Mouse (Mus musculus) left cerebral cortex, adult 18-20 months (tissue): ENCODE results near the gene Gm10128. TPM values are rescaled to one million over a fixed set of nuclear protein-coding genes. Genes with fewer than 3 reads are reported as not detected.
"Not testable (repeated sequence)": the region's sequence is repeated elsewhere in the genome, so short reads cannot be mapped to it uniquely, and the experiment has no call there.

ENCODE experiments used
- DNase-seq, 2 experiments: peaks; one replicate each; pipeline ENCODE4 v3.0.0; 2021 to 2022; ENCODE audit warnings: low spot score in 2 of 2, mixed read lengths in 1 of 2
- long read RNA-seq, 2 experiments: library from polyadenylated mRNA; stranded (forward); transcript quantifications; one replicate each; pipeline ENCODE4 v2.0.0; 2021
- total RNA-seq, 2 experiments: library from RNA; stranded (reverse); gene quantifications; 2 replicates each; pipeline ENCODE4 v1.2.3; 2021

Gm10128 gene
- not detected for total RNA-seq
- long read RNA-seq, experiment 1, partial matches to known transcripts: 0 of 2 reads
- long read RNA-seq, experiment 1, other reads (novel, unspliced or antisense): 2 of 2 reads
- long read RNA-seq, experiment 2: 0 reads

- DNase-seq: not testable (repeated sequence)
These were observed at the start of gene Gm10128 for GRCm38 (mm10) chr14:7643872-7644271. Gene Gm10128, minus strand, starts transcription at chr14:7643972.

- DNase-seq: not testable (repeated sequence)
These were observed 37.4 kb upstream of the Gm10128 start for GRCm38 (mm10) chr14:7681170-7681569.

GRCm38 (mm10) chr14:7662491-7662890 is 18.7 kb upstream of the Gm10128 start:
- DNase-seq: not testable (repeated sequence)

- DNase-seq: not testable (repeated sequence)
These were observed 14.6 kb upstream of the Gm10128 start for GRCm38 (mm10) chr14:7658101-7659074.

- not testable (repeated sequence) for DNase-seq
These were observed 13.7 kb upstream of the Gm10128 start for GRCm38 (mm10) chr14:7657456-7657855.

GRCm38 (mm10) chr14:7595492-7595891 is 48.3 kb downstream of the Gm10128 start, which contains the start of gene Gm10338:
Gene Gm10338, minus strand, starts transcription at chr14:7595592.
- not testable (repeated sequence) for DNase-seq

Other genes with a start within 250 kb of the Gm10128 start
- gene Gm3755, start 193.1 kb downstream of the Gm10128 start, total RNA-seq: not detected
- under 1 TPM in 1 of 2 experiments, not detected in 1; 0.95 TPM for gene Gm3752, start 160.2 kb downstream of the Gm10128 start, total RNA-seq
- gene Gm3558, start 75.4 kb downstream of the Gm10128 start, total RNA-seq: 1 to 10 TPM; 3.2 to 4.7 TPM
- gene Gm10338, start 48.4 kb downstream of the Gm10128 start, total RNA-seq: not detected
- gene Gm26661, start 147.6 kb upstream of the Gm10128 start, total RNA-seq: not detected
- 10 to 100 TPM; 47.4 to 50.6 TPM for gene Flnb, start 174.0 kb upstream of the Gm10128 start, total RNA-seq